Mouse (Mus musculus) cortical plate, adult 2 months (tissue): ENCODE data around the gene Prol1. TPM values are rescaled to one million over a fixed set of nuclear protein-coding genes. Genes with fewer than 3 reads are reported as not detected.
"Not testable (repeated sequence)": the region's sequence is repeated elsewhere in the genome, so short reads cannot be mapped to it uniquely, and the experiment has no call there.

Experiments used
- H3K27ac ChIP-seq: fragments of 200-500 bp; 2 replicates; pipeline ENCODE4 v1.5.1; 2012; ENCODE audit warnings: low read length, control low read depth, inconsistent platforms; ENCODE audit not compliant: insufficient read depth
- H3K4me1 ChIP-seq: fragments of 200-500 bp; 2 replicates; pipeline ENCODE4 v1.6.1; 2011; ENCODE audit warnings: low read length; ENCODE audit not compliant: control insufficient read depth, insufficient read depth
- H3K4me3 ChIP-seq: fragments of 200-500 bp; 2 replicates; pipeline ENCODE4 v1.5.1; 2011; ENCODE audit warnings: mild to moderate bottlenecking, low read length, control low read depth; ENCODE audit not compliant: insufficient read depth
- CTCF ChIP-seq: fragments of 200-500 bp; IDR thresholded peaks from 2 replicates; pipeline ENCODE4 v1.5.1; 2011; ENCODE audit warnings: mild to moderate bottlenecking, control low read depth, low read length; ENCODE audit not compliant: insufficient read depth; ENCODE audit errors: extremely low read depth
- POLR2A ChIP-seq: fragments of 200-500 bp; IDR thresholded peaks from 2 replicates; pipeline ENCODE4 v1.6.1; 2011; ENCODE audit warnings: mild to moderate bottlenecking, low read length, control low read depth; ENCODE audit not compliant: insufficient read depth; ENCODE audit errors: extremely low read depth
- polyA plus RNA-seq: library from polyadenylated mRNA; depleted of rRNA; stranded (reverse); fragments of >200 nt; gene quantifications from 2 replicates; pipeline ENCODE4 v1.2.3, GENCODE M21; 2012; rRNA removed

Prol1 gene
- polyA plus RNA-seq, result not detected in 2 replicates

DNA sequence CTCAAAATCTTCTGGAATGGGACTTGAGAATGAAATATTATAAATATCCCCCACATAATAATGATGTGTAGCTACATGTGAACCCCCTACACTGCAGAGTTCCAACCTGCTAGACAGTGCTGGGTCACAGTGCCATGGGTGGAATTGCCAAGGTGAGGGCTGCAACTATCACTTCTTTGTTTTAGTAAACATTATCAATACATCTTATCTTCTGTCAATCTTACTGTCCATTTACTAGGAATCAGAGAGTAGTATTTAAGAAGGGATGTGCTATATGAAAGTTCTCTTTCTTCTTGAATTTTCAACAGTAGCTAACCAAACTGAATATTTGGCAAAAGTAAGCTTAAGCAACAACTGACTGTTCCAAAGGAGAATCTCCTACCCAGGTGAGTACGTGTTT, at the start of gene Prol1:
Prol1 (plus strand) TSS at position 301 of the 400 bp plus-strand sequence.
- TF ChIP-seq POLR2A, result no peak
- TF ChIP-seq CTCF, result no peak
- Histone ChIP-seq H3K4me1 (no peaks in the 10 kb centered on the region), H3K4me3 (no peak within 1 kb of the TSS), H3K27ac (no peak within 1 kb of the TSS)

DNA sequence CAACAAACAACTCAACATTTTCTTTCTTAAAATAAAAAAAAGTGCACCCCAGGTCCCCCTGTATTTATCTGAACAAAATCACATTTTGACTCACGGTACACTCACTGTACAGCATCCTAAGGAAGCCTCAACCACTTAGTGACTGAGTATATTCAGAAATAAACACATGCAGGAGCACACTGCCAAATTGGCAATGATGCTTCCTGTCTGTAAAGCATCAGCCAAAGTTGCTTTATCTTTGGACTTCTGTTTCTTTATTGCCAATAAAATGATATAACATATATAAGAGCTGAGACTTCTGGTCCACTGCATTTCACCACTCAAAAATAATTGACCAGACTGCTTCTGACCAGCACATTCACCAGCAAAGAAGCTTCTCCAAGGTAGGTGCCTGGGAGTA, 48.5 kb upstream of the Prol1 start, which contains the start of gene Gm7714:
Gm7714 (plus strand) TSS at position 301 of the 400 bp plus-strand sequence.
- no peak within 1 kb of the TSS for H3K27ac ChIP-seq
- no peak for TF ChIP-seq CTCF
- no peak for TF ChIP-seq POLR2A
- H3K4me1 ChIP-seq, result no peaks in the 10 kb centered on the region
- H3K4me3 ChIP-seq, result no peak within 1 kb of the TSS

DNA sequence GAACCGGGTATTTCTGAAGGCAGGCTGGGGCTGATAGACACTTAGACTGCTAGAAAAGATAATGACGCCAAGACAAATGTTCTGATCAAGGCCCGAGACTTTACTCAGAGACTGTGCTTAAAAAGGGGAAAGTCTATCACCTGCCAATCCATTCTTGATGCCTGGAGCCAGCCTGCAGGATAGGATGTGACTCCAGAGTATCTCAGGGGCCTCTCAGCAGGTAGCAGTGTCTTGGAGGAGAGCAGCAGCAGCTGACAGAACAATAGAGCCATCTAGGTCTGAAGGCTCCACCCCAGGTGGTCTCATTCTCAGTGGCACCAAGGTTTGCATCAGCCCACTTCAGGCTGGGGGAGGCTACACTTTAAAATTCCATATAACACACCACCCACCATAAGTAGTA, 5.8 kb upstream of the Prol1 start:
- H3K4me3 ChIP-seq, H3K4me1 ChIP-seq: not testable (repeated sequence)

DNA sequence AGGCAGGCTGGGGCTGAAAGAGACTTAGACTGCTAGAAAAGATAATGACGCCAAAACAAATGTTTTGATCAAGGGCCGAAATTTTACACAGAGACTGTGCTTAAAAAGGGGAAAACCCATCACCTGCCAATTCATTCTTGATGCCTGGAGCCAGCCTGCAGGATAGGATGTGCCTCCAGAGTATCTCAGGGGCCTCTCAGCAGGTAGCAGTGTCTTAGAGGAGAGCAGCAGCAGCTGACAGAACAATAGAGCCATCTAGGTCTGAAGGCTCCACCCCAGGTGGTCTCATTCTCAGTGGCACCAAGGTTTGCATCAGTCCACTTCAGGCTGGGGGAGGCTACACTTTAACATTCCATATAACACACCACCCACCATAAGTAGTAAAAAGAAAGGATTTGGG, 31.4 kb downstream of the Prol1 start:
- H3K4me3 ChIP-seq, H3K4me1 ChIP-seq: not testable (repeated sequence)

More for the DNA sequence above, 5.8 kb upstream of the Prol1 start:
- H3K27ac ChIP-seq, result not testable (repeated sequence)

DNA sequence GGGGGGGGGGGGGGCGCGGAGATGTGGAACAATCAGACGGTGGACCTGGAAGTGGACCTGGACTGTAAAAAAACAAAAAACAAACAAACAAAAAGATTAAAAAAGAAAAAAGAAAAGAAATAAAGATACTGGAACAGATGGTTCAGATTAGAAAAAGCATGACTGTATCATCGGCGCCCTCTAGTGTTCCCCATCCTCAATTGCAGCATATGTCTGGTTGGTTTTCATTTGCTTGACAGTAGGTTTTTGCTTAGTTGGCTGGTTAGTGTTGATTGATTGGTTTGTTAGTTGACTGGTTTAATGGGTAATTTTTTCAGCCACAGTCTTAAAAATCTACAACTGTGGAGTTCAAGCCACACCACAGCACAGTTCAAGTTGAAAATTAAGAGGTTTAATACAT, 47.7 kb downstream of the Prol1 start:
- Histone ChIP-seq H3K4me1 (no peaks in the 10 kb centered on the region), H3K4me3 (no peak overlapping the region), H3K27ac (no peak overlapping the region)
- TF ChIP-seq POLR2A, result no peak
- TF ChIP-seq CTCF, result peak; percentile 55; the same call in 1 of the 2 replicates

More for the DNA sequence above, 31.4 kb downstream of the Prol1 start:
- H3K27ac ChIP-seq, result not testable (repeated sequence)

DNA sequence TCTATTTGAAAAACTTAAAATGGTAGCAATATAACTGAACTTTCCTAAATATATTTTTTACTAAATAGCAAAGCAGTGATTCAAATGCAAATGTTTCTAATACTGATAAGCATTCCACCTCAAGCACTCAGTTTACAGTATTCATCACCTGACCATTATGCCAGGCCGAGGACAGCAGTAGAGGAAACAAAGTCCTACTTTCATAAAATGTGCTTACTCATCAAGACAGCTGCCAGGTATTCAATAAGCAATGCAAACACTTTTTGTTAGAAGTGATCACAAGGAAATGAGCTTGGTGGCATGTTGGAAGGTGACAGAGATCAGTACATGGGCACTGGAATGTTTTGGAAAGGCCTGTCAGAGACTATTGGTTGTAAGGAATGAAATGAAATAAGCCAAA, 49.8 kb downstream of the Prol1 start:
- Histone ChIP-seq H3K4me3 (no peak overlapping the region), H3K4me1 (no peaks in the 10 kb centered on the region)
- TF ChIP-seq POLR2A (no peak), CTCF (no peak)

DNA sequence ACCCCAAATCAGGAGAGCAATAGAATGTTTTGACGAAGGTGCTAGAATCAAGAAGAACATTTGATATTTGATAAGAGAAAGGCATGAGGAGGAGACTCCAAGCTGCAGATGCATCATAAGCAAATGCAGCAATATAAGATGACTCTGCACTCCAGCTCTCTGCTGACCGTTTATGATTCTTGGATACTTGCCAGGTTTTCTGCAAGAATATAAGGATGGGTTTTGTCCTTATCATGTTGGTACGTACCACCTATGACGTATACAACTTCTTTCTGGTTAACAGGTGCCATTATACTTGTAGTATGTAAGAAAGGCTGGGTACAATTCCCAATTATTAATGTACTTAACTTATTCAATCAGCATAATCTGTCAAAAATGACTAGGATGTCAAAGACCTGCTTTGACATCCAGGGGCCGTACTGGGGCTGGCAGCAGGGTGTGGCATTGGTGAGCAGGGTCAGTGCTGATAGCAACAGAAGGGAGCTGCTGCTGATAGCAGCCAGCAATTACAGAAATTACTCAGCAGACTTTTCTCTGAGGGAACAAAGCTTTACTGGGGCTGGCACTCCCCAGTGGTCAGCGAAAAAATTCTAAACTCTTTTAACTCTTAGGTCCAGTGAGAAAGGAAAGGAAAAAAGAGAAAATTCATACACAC, 53.6 kb downstream of the Prol1 start:
- Histone ChIP-seq H3K4me3 (no peak overlapping the region), H3K27ac (no peak overlapping the region), H3K4me1 (no peaks in the 10 kb centered on the region)
- TF ChIP-seq POLR2A (no peak), CTCF (no peak)

More for the DNA sequence above, 49.8 kb downstream of the Prol1 start:
- H3K27ac ChIP-seq, result no peak overlapping the region

DNA sequence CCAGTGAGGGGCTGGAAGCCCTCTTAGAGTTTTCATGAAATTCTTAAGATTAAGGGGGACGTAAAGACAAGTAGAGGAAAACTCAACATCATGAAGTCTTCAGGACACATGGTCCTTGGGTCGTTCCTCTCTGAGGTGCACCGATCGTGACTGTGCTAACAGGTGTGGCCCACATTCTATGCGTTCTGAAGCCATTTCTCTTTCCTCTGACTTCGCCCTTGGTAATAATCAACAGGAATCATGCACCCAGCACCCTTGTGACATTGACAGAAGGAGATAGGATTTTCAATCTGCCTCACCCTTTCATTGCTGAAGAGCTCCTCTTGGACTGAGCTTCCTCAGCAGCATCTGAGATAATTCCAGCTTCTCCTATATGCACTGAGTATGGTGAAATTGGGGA, 55.5 kb downstream of the Prol1 start:
- TF ChIP-seq CTCF, result no peak
- Histone ChIP-seq H3K27ac (no peak overlapping the region), H3K4me1 (no peaks in the 10 kb centered on the region)

DNA sequence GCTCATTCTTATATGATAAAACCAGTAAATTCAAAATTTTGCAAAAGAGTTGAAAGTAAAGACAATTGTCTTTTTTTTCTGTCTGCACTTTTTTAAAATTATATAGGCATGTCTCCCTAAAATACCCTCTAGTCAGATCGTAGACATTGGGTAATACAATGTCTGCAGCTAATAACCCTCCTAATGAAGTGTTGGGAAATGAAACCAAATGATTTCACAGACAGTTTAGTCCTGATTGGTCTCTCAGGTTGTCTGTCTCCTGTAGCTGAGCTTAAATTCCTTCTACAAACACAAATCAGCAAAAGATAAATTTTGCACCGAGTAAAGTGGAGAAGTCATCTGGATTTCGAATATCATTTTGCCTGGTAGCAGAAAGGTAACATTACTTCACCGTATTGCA, 58.7 kb downstream of the Prol1 start, which contains the start of gene Amtn:
Amtn (plus strand) TSS at position 301 of the 400 bp plus-strand sequence.
- Histone ChIP-seq H3K4me1 (no peaks in the 10 kb centered on the region), H3K4me3 (no peak within 1 kb of the TSS), H3K27ac (no peak within 1 kb of the TSS)
- TF ChIP-seq CTCF (no peak), POLR2A (no peak)

More for the DNA sequence above, 55.5 kb downstream of the Prol1 start:
- no peak overlapping the region for H3K4me3 ChIP-seq

Other genes with a start within 250 kb of the Prol1 start
- not detected in 2 replicates for gene Smr2, start 230.8 kb upstream of the Prol1 start, polyA plus RNA-seq
- gene Gm11116, start 205.8 kb upstream of the Prol1 start, polyA plus RNA-seq, result not detected in 2 replicates
- not detected in 2 replicates for gene Gm11115, start 163.2 kb upstream of the Prol1 start, polyA plus RNA-seq
- gene Gm7714, start 48.4 kb upstream of the Prol1 start, polyA plus RNA-seq, result not detected in 2 replicates
- gene Amtn, start 58.8 kb downstream of the Prol1 start, polyA plus RNA-seq, result not detected in 2 replicates
- gene Ambn, start 138.7 kb downstream of the Prol1 start, polyA plus RNA-seq, result not detected in 2 replicates
- gene Enam, start 170.7 kb downstream of the Prol1 start, polyA plus RNA-seq, result not detected in 2 replicates
- gene Jchain, start 210.6 kb downstream of the Prol1 start, polyA plus RNA-seq, result 1.4 and 1.9 TPM in 2 replicates
- gene Utp3, start 237.2 kb downstream of the Prol1 start, polyA plus RNA-seq, result 25.1 and 27.5 TPM in 2 replicates
- 102 and 103 TPM in 2 replicates for gene Rufy3, start 247.7 kb downstream of the Prol1 start, polyA plus RNA-seq